In the genomic region with DNA sequence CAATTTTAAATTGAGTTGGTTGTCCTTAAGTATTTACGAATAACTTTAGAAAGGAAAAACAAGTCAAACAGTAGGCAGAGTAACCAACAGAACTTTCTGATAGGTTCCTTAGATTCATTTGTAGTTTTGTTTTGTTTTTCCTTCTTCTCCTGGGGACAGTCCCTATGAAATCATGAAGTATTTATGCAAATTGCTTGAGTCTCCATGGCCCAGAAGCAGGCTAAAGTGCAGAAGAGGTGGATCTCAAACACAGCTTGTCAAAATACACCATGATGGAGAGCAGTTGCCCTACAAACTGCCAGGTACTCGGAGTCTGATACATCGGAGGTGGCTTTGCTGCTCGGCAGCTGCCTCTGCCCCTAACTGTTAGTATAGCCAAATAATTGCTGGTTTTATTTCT, we compare ENCODE assay signal across 21 mouse cellular contexts.
"Had no signal": no experiment of that assay in that cellular context is flagged by ENCODE, and none has a peak within 500 bp of the region (broad histone marks: within the 10 kb centered on the region; RNA-seq: fewer than 3 reads in every experiment).

No protein-coding gene starts in this region.

- H3K4me1 ChIP-seq: kidney, embryonic 15.5 days; limb, embryonic 12.5 days; limb, embryonic 15.5 days; liver, embryonic 15.5 days; megakaryocyte, embryonic 14.5 days; midbrain, embryonic 10.5 days; midbrain, embryonic 13.5 days; neural tube, embryonic 13.5 days had no signal

- H3K36me3 ChIP-seq: kidney, embryonic 15.5 days; limb, embryonic 12.5 days; limb, embryonic 15.5 days; liver, embryonic 15.5 days; midbrain, embryonic 10.5 days; midbrain, embryonic 13.5 days; neural tube, embryonic 13.5 days had no signal

- H3K27ac ChIP-seq: kidney, embryonic 15.5 days; limb, embryonic 12.5 days; limb, embryonic 15.5 days; liver, embryonic 15.5 days; midbrain, embryonic 10.5 days; midbrain, embryonic 13.5 days; neural tube, embryonic 13.5 days had no signal

- H3K9me3 ChIP-seq: kidney, embryonic 15.5 days; limb, embryonic 12.5 days; limb, embryonic 15.5 days; liver, embryonic 15.5 days; midbrain, embryonic 10.5 days; midbrain, embryonic 13.5 days; neural tube, embryonic 13.5 days had no signal

- DNase-seq: kidney, adult 8-10 months; kidney, postnatal 10 days; kidney, postnatal 36 days; left cerebral cortex, postnatal 4 days; lung, adult 2 months; lung, postnatal 36 days; retina, postnatal 1 day; right cerebral cortex, postnatal 25 days; thymus, adult 18-20 months; thymus, postnatal 36 days had no signal

- H3K4me2 ChIP-seq: kidney, embryonic 15.5 days; limb, embryonic 12.5 days; limb, embryonic 15.5 days; liver, embryonic 11.5 days; liver, embryonic 15.5 days; midbrain, embryonic 13.5 days; neural tube, embryonic 13.5 days had no signal

- ATAC-seq: midbrain, embryonic 13.5 days; midbrain, embryonic 16.5 days had no signal

- H3K27me3 ChIP-seq: kidney, embryonic 15.5 days; limb, embryonic 12.5 days; limb, embryonic 15.5 days; liver, embryonic 15.5 days; megakaryocyte, embryonic 14.5 days; midbrain, embryonic 13.5 days; neural tube, embryonic 13.5 days had no signal

- H3K9ac ChIP-seq: kidney, embryonic 15.5 days; limb, embryonic 12.5 days; limb, embryonic 15.5 days; liver, embryonic 15.5 days; midbrain, embryonic 13.5 days; neural tube, embryonic 13.5 days had no signal

- H3K4me3 ChIP-seq: kidney, embryonic 15.5 days; limb, embryonic 12.5 days; limb, embryonic 15.5 days; liver, embryonic 15.5 days; megakaryocyte, embryonic 14.5 days; midbrain, embryonic 10.5 days; midbrain, embryonic 13.5 days; myocyte; neural tube, embryonic 13.5 days had no signal
